ENCODE assay signal across 7 mouse cellular contexts in the genomic region with DNA sequence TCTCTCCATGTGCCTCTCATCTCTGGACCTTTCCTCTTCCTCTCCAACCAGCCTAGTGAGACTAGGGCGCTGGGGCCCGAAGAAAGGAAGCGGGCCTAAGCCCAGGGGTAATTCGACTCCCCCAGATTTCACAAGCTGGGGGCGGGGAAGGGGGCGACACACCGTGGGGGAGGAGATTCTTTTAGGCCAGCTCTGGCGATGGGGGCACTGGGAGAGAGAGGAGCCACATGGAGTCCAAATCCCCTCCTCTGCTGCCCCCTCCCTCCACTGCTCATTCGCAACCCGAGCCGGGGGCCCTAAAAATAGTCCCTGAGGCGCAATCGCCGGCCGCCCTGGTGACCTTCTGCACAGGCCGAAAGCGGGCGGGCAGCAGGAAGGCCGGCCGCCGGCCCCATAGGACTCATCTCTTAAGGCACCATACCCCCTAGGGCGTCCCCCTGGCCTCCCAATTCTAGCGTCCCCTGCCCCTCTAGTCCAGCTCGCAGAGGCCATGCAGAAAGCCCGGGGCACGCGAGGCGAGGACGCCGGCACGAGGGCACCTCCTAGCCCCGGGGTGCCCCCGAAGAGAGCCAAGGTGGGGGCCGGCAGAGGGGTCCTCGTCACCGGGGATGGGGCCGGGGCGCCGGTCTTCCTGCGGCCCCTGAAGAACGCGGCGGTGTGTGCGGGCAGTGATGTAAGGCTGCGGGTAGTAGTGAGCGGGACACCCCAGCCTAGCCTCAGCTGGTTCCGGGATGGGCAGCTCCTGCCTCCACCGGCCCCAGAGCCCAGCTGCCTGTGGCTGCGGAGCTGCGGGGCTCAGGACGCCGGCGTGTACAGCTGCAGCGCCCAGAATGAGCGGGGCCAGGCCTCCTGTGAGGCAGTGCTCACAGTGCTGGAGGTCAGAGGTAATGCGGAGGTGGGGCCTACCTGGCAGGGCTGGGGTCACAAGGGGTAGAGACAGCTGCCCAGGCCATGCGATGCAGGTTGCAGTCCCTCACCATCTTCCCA. TPM values are rescaled to one million over a fixed set of nuclear protein-coding genes. Genes with fewer than 3 reads are reported as not detected.
DNase-seq lines count a peak whose midpoint lies in the region; ATAC-seq and TF ChIP-seq lines count a peak whose summit lies in the region.

A gene (plus strand): TSS at position 348 of the 987 bp plus-strand sequence.

- H3K9me3 ChIP-seq in forebrain, embryonic 13.5 days (replicated peaks): no peaks in the 10 kb centered on the region
- H3K9me3 ChIP-seq in limb, embryonic 12.5 days: no peaks in the 10 kb centered on the region
- H3K9me3 ChIP-seq in stomach, postnatal 0 days (ENCODE audit: control insufficient read depth, low read length): no peaks in the 10 kb centered on the region

- TF ChIP-seq CTCF in thymus, adult 2 months (IDR thresholded peaks at IDR 0.05; ENCODE audit: borderline replicate concordance, control insufficient read depth, extremely low read depth, insufficient read depth, low read length, poor library complexity): no peak
- TF ChIP-seq CTCF in stomach, postnatal 0 days (IDR thresholded peaks at IDR 0.05; ENCODE audit: low read depth): no peak

- 21% methylated on average over 57 of the region's 57 CpGs for WGBS in thymus, adult 2 months
- WGBS in forebrain, embryonic 13.5 days: 11% methylated on average over 57 of the region's 57 CpGs
- WGBS in limb, embryonic 12.5 days: 5% methylated on average over 54 of the region's 57 CpGs
- WGBS in stomach, postnatal 0 days: 21% methylated on average over 56 of the region's 57 CpGs

- H3K4me3 ChIP-seq in thymus, adult 2 months (ENCODE audit: control insufficient read depth, insufficient read depth, low read length): no peak within 1 kb of the TSS
- peak within 1 kb of the TSS; percentile 13 for H3K4me3 ChIP-seq in forebrain, embryonic 13.5 days
- peak within 1 kb of the TSS; percentile 39 for H3K4me3 ChIP-seq in limb, embryonic 12.5 days (replicated peaks)
- H3K4me3 ChIP-seq in stomach, postnatal 0 days (ENCODE audit: low read depth, low read length): peak within 1 kb of the TSS; percentile 8; the same call in 1 of the 2 replicates

- H3K9ac ChIP-seq in forebrain, embryonic 13.5 days: peak within 1 kb of the TSS; percentile 31
- peak within 1 kb of the TSS; percentile 67 for H3K9ac ChIP-seq in limb, embryonic 12.5 days (replicated peaks)
- H3K9ac ChIP-seq in stomach, postnatal 0 days (ENCODE audit: low read length): peak within 1 kb of the TSS; percentile 41; the same call in 1 of the 2 replicates

- intact Hi-C loops in heart, postnatal 14 days (cut with DNase I): loop anchor here (5.0 kb wide), 1 partner anchor 37 kb away; no protein-coding TSS in a partner anchor

- no peaks in the 10 kb centered on the region for H3K36me3 ChIP-seq in thymus, adult 2 months (ENCODE audit: control insufficient read depth, insufficient read depth, low read length)
- no peaks in the 10 kb centered on the region for H3K36me3 ChIP-seq in forebrain, embryonic 13.5 days (ENCODE audit: poor library complexity, severe bottlenecking)
- no peaks in the 10 kb centered on the region for H3K36me3 ChIP-seq in limb, embryonic 12.5 days
- no peaks in the 10 kb centered on the region for H3K36me3 ChIP-seq in stomach, postnatal 0 days (ENCODE audit: control insufficient read depth, insufficient read depth, low read length)

- ATAC-seq in forebrain, embryonic 13.5 days: peak; percentile 34; the same call in 1 of the 2 replicates
- peak; percentile 57 for ATAC-seq in limb, embryonic 12.5 days (ENCODE audit: insufficient number of reproducible peaks, insufficient read depth, low FRiP score, low TSS enrichment, low read depth)
- no peak for ATAC-seq in stomach, postnatal 0 days (ENCODE audit: low FRiP score, low TSS enrichment)
- no peak for ATAC-seq in megakaryocyte-erythroid progenitor cell, adult 5-6 weeks (replicated peaks; ENCODE audit: low FRiP score, low TSS enrichment, poor library complexity, severe bottlenecking)

- no peak for TF ChIP-seq EP300 in stomach, postnatal 0 days (optimal IDR thresholded peaks at IDR 0.05)

- DNase-seq in thymus, adult 2 months: no peak
- DNase-seq in thymus, postnatal 25 days: no peak
- DNase-seq in heart, postnatal 14 days: peak; percentile 62 to 70
- no peak for DNase-seq in stomach, postnatal 0 days (ENCODE audit: low spot score)

- no peak for TF ChIP-seq POLR2A in thymus, adult 2 months (IDR thresholded peaks at IDR 0.05; ENCODE audit: control insufficient read depth, extremely low read depth, insufficient read depth, low read length, poor library complexity)

- H3K4me2 ChIP-seq in forebrain, embryonic 13.5 days: peak within 1 kb of the TSS; percentile 52
- peak within 1 kb of the TSS; percentile 81 for H3K4me2 ChIP-seq in limb, embryonic 12.5 days
- H3K4me2 ChIP-seq in stomach, postnatal 0 days (replicated peaks; ENCODE audit: low read depth): peak within 1 kb of the TSS; percentile 37

- H3K4me1 ChIP-seq in thymus, adult 2 months (replicated peaks; ENCODE audit: control insufficient read depth, insufficient read depth, low read length): no peaks in the 10 kb centered on the region
- H3K4me1 ChIP-seq in forebrain, embryonic 13.5 days: peaks cover 11% of the 10 kb centered on the region
- H3K4me1 ChIP-seq in limb, embryonic 12.5 days (replicated peaks): peaks cover 28% of the 10 kb centered on the region
- 0 out of 2 replicates have a peak, but pooled peaks cover 3% of the 10 kb centered on the region for H3K4me1 ChIP-seq in stomach, postnatal 0 days (replicated peaks; ENCODE audit: control insufficient read depth, insufficient read depth)

- H3K27me3 ChIP-seq in thymus, adult 2 months (ENCODE audit: control insufficient read depth, insufficient read depth, low read length): 0 out of 2 replicates have a peak, but pooled peaks cover 7% of the 10 kb centered on the region
- peaks cover 53% of the 10 kb centered on the region for H3K27me3 ChIP-seq in forebrain, embryonic 13.5 days
- peaks cover 16% of the 10 kb centered on the region for H3K27me3 ChIP-seq in limb, embryonic 12.5 days
- no peaks in the 10 kb centered on the region for H3K27me3 ChIP-seq in stomach, postnatal 0 days (ENCODE audit: control insufficient read depth, insufficient read depth, low read length)

- no peak within 1 kb of the TSS for H3K27ac ChIP-seq in thymus, adult 2 months (ENCODE audit: control insufficient read depth, insufficient read depth, low read length)
- H3K27ac ChIP-seq in forebrain, embryonic 13.5 days: no peak within 1 kb of the TSS
- peak within 1 kb of the TSS; percentile 69; the same call in 1 of the 2 replicates for H3K27ac ChIP-seq in limb, embryonic 12.5 days
- no peak within 1 kb of the TSS for H3K27ac ChIP-seq in stomach, postnatal 0 days (replicated peaks)

RNA-seq across cellular contexts. Expression of the gene that starts here (rescaled TPM):
- polyA plus RNA-seq in thymus, adult 2 months (2012; rRNA removed): 11.0 and 12.1 TPM in 2 replicates
- polyA plus RNA-seq in forebrain, embryonic 13.5 days (2015; fragmentation: Nextera tagmentation; extraction: Ambion mirVana): 7.6 and 9.0 TPM in 2 replicates
- total RNA-seq in heart, postnatal 14 days (2021): 100 to 1,000 TPM; 125 to 126 TPM
- 30.4 and 30.7 TPM in 2 replicates for polyA plus RNA-seq in limb, embryonic 12.5 days (2016; fragmentation: Nextera tagmentation; extraction: Ambion mirVana)
- 28.8 and 30.0 TPM in 2 replicates for polyA plus RNA-seq in stomach, postnatal 0 days (2015; fragmentation: Nextera tagmentation; extraction: Ambion mirVana)
- total RNA-seq in megakaryocyte-erythroid progenitor cell, adult 5-6 weeks (2014; fragmentation: Nextera tagmentation): not detected in 2 replicates
- 0.19 TPM in 1 of 2 replicates, not detected in the other for total RNA-seq in megakaryocyte-erythroid progenitor cell, adult 5-6 weeks (2017)

Comparison
In these comparisons a context has a peak if more than half of its experiments do, and no peak if none do; other contexts are left out.
1. RNA of the gene that starts here (total RNA-seq): 125 to 126 TPM in heart, postnatal 14 days; 0.19 TPM in megakaryocyte-erythroid progenitor cell, adult 5-6 weeks; every median in the first group is over 100 times any median in the second.
2. DNase-seq: peak in heart, postnatal 14 days (2 of 2); none in thymus, adult 2 months (single experiment), thymus, postnatal 25 days (single experiment) and stomach, postnatal 0 days (single experiment).
3. ATAC-seq: peak in forebrain, embryonic 13.5 days (single experiment) and limb, embryonic 12.5 days (single experiment); none in stomach, postnatal 0 days (single experiment) and megakaryocyte-erythroid progenitor cell, adult 5-6 weeks (single experiment).
4. Peak in every context shown above with its lines, with median percentiles within 50 percentile points of each other: H3K4me2 ChIP-seq and H3K9ac ChIP-seq.